ENCODE assay signal across 23 mouse cellular contexts in genomic region chr9:13679696-13680095, GRCm38 (mm10).
"Had no signal": no experiment of that assay in that cellular context is flagged by ENCODE, and none has a peak within 500 bp of the region (broad histone marks: within the 10 kb centered on the region; RNA-seq: fewer than 3 reads in every experiment).

No protein-coding gene starts in this region.

- H3K9ac ChIP-seq: liver, embryonic 14.5 days; lung, embryonic 15.5 days; neural tube, embryonic 13.5 days; neural tube, embryonic 15.5 days; stomach, embryonic 15.5 days had no signal

- H3K4me3 ChIP-seq: lung, embryonic 15.5 days; megakaryocyte, embryonic 14.5 days; midbrain, embryonic 10.5 days; myocyte; neural tube, embryonic 13.5 days; neural tube, embryonic 15.5 days; stomach, embryonic 15.5 days had no signal

- H3K9me3 ChIP-seq: lung, embryonic 15.5 days; megakaryocyte, embryonic 14.5 days; midbrain, embryonic 10.5 days; neural tube, embryonic 13.5 days; neural tube, embryonic 15.5 days; stomach, embryonic 15.5 days had no signal

- H3K27me3 ChIP-seq: lung, embryonic 15.5 days; neural tube, embryonic 13.5 days; neural tube, embryonic 15.5 days; stomach, embryonic 15.5 days had no signal

- H3K36me3 ChIP-seq: lung, embryonic 15.5 days; midbrain, embryonic 10.5 days; neural tube, embryonic 13.5 days; neural tube, embryonic 15.5 days; stomach, embryonic 15.5 days had no signal

- H3K4me2 ChIP-seq: lung, embryonic 15.5 days; neural tube, embryonic 13.5 days; neural tube, embryonic 15.5 days; stomach, embryonic 15.5 days had no signal

- ATAC-seq: lung, postnatal 0 days; midbrain, embryonic 16.5 days had no signal

- DNase-seq: lung, adult 2 months; lung, postnatal 14 days; lung, postnatal 36 days; midbrain, embryonic 14.5 days; retina, postnatal 1 day; right cerebral cortex, adult 18-20 months; right cerebral cortex, postnatal 25 days; right cerebral cortex, postnatal 4 days; thymus, adult 2 months; thymus, postnatal 25 days; thymus, postnatal 4 days had no signal

- H3K27ac ChIP-seq: liver, embryonic 14.5 days; lung, embryonic 15.5 days; macrophage; midbrain, embryonic 10.5 days; neural tube, embryonic 13.5 days; stomach, embryonic 15.5 days; stomach, postnatal 0 days had no signal
